Comparison of ENCODE assay signal across 13 mouse cellular contexts in genomic region chr15:31535259-31535855, GRCm38 (mm10). TPM values are rescaled to one million over a fixed set of nuclear protein-coding genes. Genes with fewer than 3 reads are reported as not detected.
DNase-seq lines count a peak whose midpoint lies in the region; ATAC-seq and TF ChIP-seq lines count a peak whose summit lies in the region.
"Had no signal": no experiment of that assay in that cellular context is flagged by ENCODE, and none has a peak within 500 bp of the region (broad histone marks: within the 10 kb centered on the region; RNA-seq: fewer than 3 reads in every experiment).

No protein-coding gene starts in this region.

- 12% methylated on average over 8 of the region's 8 CpGs for WGBS in hindbrain, embryonic 14.5 days
- 17% methylated on average over 8 of the region's 8 CpGs for WGBS in midbrain, embryonic 14.5 days
- 36% methylated on average over 8 of the region's 8 CpGs for WGBS in heart, embryonic 11.5 days (ENCODE audit: insufficient replicate concordance)

- TF ChIP-seq EP300 in ES-Bruce4 (IDR thresholded peaks at IDR 0.05; ENCODE audit: insufficient read depth, low read depth, low read length) = no peak

- DNase-seq in NIH3T3 (ENCODE audit: low read depth) = peak; percentile 24
- no peak for DNase-seq in hindbrain, embryonic 14.5 days (ENCODE audit: low spot score)
- DNase-seq in midbrain, embryonic 14.5 days = peak; percentile 14
- no peak for DNase-seq in lung, adult 18-20 months
- DNase-seq in left cerebral cortex, adult 18-20 months (ENCODE audit: low spot score in 2 of 2) = no peak
- DNase-seq: kidney, adult 2 months; thymus, adult 18-20 months had no signal

- H3K4me1 ChIP-seq in ES-Bruce4 (ENCODE audit: control insufficient read depth, insufficient read depth, low read length) = peaks cover 7% of the 10 kb centered on the region
- peaks cover 15% of the 10 kb centered on the region for H3K4me1 ChIP-seq in hindbrain, embryonic 14.5 days (replicated peaks; ENCODE audit: control insufficient read depth, insufficient read depth, low read length)
- peaks cover 16% of the 10 kb centered on the region for H3K4me1 ChIP-seq in midbrain, embryonic 14.5 days (ENCODE audit: control insufficient read depth, insufficient read depth, low read length)
- H3K4me1 ChIP-seq in heart, embryonic 11.5 days (ENCODE audit: control insufficient read depth, insufficient read depth, low read length) = peaks cover 5% of the 10 kb centered on the region; the same call in 1 of the 2 replicates

- no peak for ATAC-seq in hindbrain, embryonic 14.5 days (ENCODE audit: low FRiP score)
- ATAC-seq in midbrain, embryonic 14.5 days (ENCODE audit: low FRiP score, low TSS enrichment) = no peak
- ATAC-seq in erythroblast, adult 5-6 weeks (replicated peaks; ENCODE audit: low FRiP score, poor library complexity, severe bottlenecking) = no peak
- ATAC-seq in heart, embryonic 11.5 days (replicated peaks; ENCODE audit: insufficient number of reproducible peaks, low FRiP score, low TSS enrichment) = no peak

- H3K36me3 ChIP-seq in ES-Bruce4 (ENCODE audit: control insufficient read depth, insufficient read depth, low read length, poor library complexity, severe bottlenecking) = no peaks in the 10 kb centered on the region
- H3K36me3 ChIP-seq in hindbrain, embryonic 14.5 days (replicated peaks; ENCODE audit: control insufficient read depth, insufficient read depth) = no peaks in the 10 kb centered on the region
- H3K36me3 ChIP-seq in midbrain, embryonic 14.5 days (ENCODE audit: control insufficient read depth, insufficient read depth, low read length) = no peaks in the 10 kb centered on the region
- no peaks in the 10 kb centered on the region for H3K36me3 ChIP-seq in heart, embryonic 11.5 days (ENCODE audit: control insufficient read depth, insufficient read depth, low read length)
- H3K36me3 ChIP-seq: heart, embryonic 15.5 days had no signal

- no peak overlapping the region for H3K9ac ChIP-seq in ES-Bruce4 (ENCODE audit: low read depth, poor library complexity, severe bottlenecking)
- no peak overlapping the region for H3K9ac ChIP-seq in hindbrain, embryonic 14.5 days
- no peak overlapping the region for H3K9ac ChIP-seq in midbrain, embryonic 14.5 days (replicated peaks; ENCODE audit: low read length)
- H3K9ac ChIP-seq in heart, embryonic 11.5 days (ENCODE audit: low read depth, low read length) = no peak overlapping the region
- H3K9ac ChIP-seq: heart, embryonic 15.5 days; liver, embryonic 14.5 days had no signal

- H3K27ac ChIP-seq in ES-Bruce4 (ENCODE audit: insufficient read depth, low read length) = peak overlapping the region; percentile 42
- peak overlapping the region; percentile 64 for H3K27ac ChIP-seq in hindbrain, embryonic 14.5 days
- H3K27ac ChIP-seq in midbrain, embryonic 14.5 days (replicated peaks; ENCODE audit: low read depth, low read length) = peak overlapping the region; percentile 42
- H3K27ac ChIP-seq in heart, embryonic 11.5 days (ENCODE audit: low read depth, low read length) = no peak overlapping the region
- H3K27ac ChIP-seq: heart, embryonic 15.5 days; liver, embryonic 14.5 days had no signal

- H3K4me2 ChIP-seq in hindbrain, embryonic 14.5 days (replicated peaks) = no peak overlapping the region
- H3K4me2 ChIP-seq in midbrain, embryonic 14.5 days (ENCODE audit: low read length) = no peak overlapping the region
- no peak overlapping the region for H3K4me2 ChIP-seq in heart, embryonic 11.5 days
- H3K4me2 ChIP-seq: heart, embryonic 15.5 days had no signal

- no peaks in the 10 kb centered on the region for H3K9me3 ChIP-seq in ES-Bruce4 (replicated peaks; ENCODE audit: control insufficient read depth, insufficient read depth, low read length, poor library complexity, severe bottlenecking)
- H3K9me3 ChIP-seq in hindbrain, embryonic 14.5 days (ENCODE audit: control insufficient read depth, low read length) = no peaks in the 10 kb centered on the region
- no peaks in the 10 kb centered on the region for H3K9me3 ChIP-seq in midbrain, embryonic 14.5 days (ENCODE audit: control insufficient read depth, low read length)
- no peaks in the 10 kb centered on the region for H3K9me3 ChIP-seq in heart, embryonic 11.5 days (replicated peaks; ENCODE audit: control insufficient read depth, low read length)
- H3K9me3 ChIP-seq: heart, embryonic 15.5 days had no signal

- TF ChIP-seq CTCF in ES-Bruce4 (IDR thresholded peaks at IDR 0.05; ENCODE audit: low read depth, low read length) = no peak

- H3K27me3 ChIP-seq in ES-Bruce4 (ENCODE audit: control insufficient read depth, insufficient read depth, low read length, poor library complexity, severe bottlenecking) = no peaks in the 10 kb centered on the region
- H3K27me3 ChIP-seq in hindbrain, embryonic 14.5 days (ENCODE audit: control insufficient read depth, insufficient read depth, low read length) = no peaks in the 10 kb centered on the region
- H3K27me3 ChIP-seq in midbrain, embryonic 14.5 days (ENCODE audit: control insufficient read depth, insufficient read depth, low read length) = no peaks in the 10 kb centered on the region
- H3K27me3 ChIP-seq in heart, embryonic 11.5 days (ENCODE audit: control insufficient read depth, insufficient read depth, low read length) = no peaks in the 10 kb centered on the region
- H3K27me3 ChIP-seq: heart, embryonic 15.5 days had no signal

- no peak for TF ChIP-seq POLR2A in ES-Bruce4 (IDR thresholded peaks at IDR 0.05; ENCODE audit: insufficient read depth, low read length)

- no peak overlapping the region for H3K4me3 ChIP-seq in ES-Bruce4 (ENCODE audit: low read depth, low read length)
- H3K4me3 ChIP-seq in hindbrain, embryonic 14.5 days (replicated peaks; ENCODE audit: low read length) = no peak overlapping the region
- H3K4me3 ChIP-seq in midbrain, embryonic 14.5 days (replicated peaks; ENCODE audit: low read depth, low read length) = no peak overlapping the region
- H3K4me3 ChIP-seq in heart, embryonic 11.5 days (ENCODE audit: low read depth, low read length) = no peak overlapping the region
- H3K4me3 ChIP-seq: heart, embryonic 15.5 days had no signal

RNA-seq across cellular contexts. Expression of gene March6, which starts 4.5 kb away (rescaled TPM):
- 54.0 and 58.9 TPM in 2 replicates for polyA plus RNA-seq in ES-Bruce4 (2011; ENCODE audit: insufficient read depth, insufficient read length, low read depth, missing spikeins)
- polyA plus RNA-seq in hindbrain, embryonic 14.5 days (2014; fragmentation: Nextera tagmentation; extraction: Ambion mirVana) = 102 and 116 TPM in 2 replicates
- polyA plus RNA-seq in midbrain, embryonic 14.5 days (2014; fragmentation: Nextera tagmentation; extraction: Ambion mirVana) = 87.2 and 117 TPM in 2 replicates
- 32.1 and 35.5 TPM in 2 replicates for total RNA-seq in erythroblast, adult 5-6 weeks (2015; ENCODE audit: low replicate concordance)
- total RNA-seq in erythroblast, adult 5-6 weeks (2017; ENCODE audit: low replicate concordance) = 54.5 and 59.6 TPM in 2 replicates
- 100 to 1,000 TPM; 197 to 204 TPM for total RNA-seq in left cerebral cortex, adult 18-20 months (2021)
- 31.1 and 40.9 TPM in 2 replicates for polyA plus RNA-seq in heart, embryonic 11.5 days (2014; fragmentation: Nextera tagmentation; extraction: Ambion mirVana)

RNA-seq across cellular contexts. Expression of gene Cmbl, which starts 29.8 kb away (rescaled TPM):
- polyA plus RNA-seq in ES-Bruce4 (2011; ENCODE audit: insufficient read depth, insufficient read length, low read depth, missing spikeins) = 1.3 TPM in 1 of 2 replicates, not detected in the other
- 8.8 and 9.1 TPM in 2 replicates for polyA plus RNA-seq in hindbrain, embryonic 14.5 days (2014; fragmentation: Nextera tagmentation; extraction: Ambion mirVana)
- polyA plus RNA-seq in midbrain, embryonic 14.5 days (2014; fragmentation: Nextera tagmentation; extraction: Ambion mirVana) = 3.6 and 5.4 TPM in 2 replicates
- total RNA-seq in erythroblast, adult 5-6 weeks (2015; ENCODE audit: low replicate concordance) = 2.3 TPM in 1 of 2 replicates, not detected in the other
- total RNA-seq in erythroblast, adult 5-6 weeks (2017; ENCODE audit: low replicate concordance) = 3.5 and 6.5 TPM in 2 replicates
- 10 to 100 TPM; 17.0 to 20.2 TPM for total RNA-seq in left cerebral cortex, adult 18-20 months (2021)
- polyA plus RNA-seq in heart, embryonic 11.5 days (2014; fragmentation: Nextera tagmentation; extraction: Ambion mirVana) = 6.6 and 8.5 TPM in 2 replicates
- total RNA-seq: monocyte, adult 5-6 weeks had no signal

Comparison
In these comparisons a context has a peak if more than half of its experiments do, and no peak if none do; other contexts are left out.
1. DNase-seq: peak in NIH3T3 (single experiment) and midbrain, embryonic 14.5 days (single experiment); none in hindbrain, embryonic 14.5 days (single experiment), lung, adult 18-20 months (0 of 2) and left cerebral cortex, adult 18-20 months (0 of 2).